Mouse (Mus musculus): Measurements from ENCODE around the gene Pip5k1c.

DNA sequence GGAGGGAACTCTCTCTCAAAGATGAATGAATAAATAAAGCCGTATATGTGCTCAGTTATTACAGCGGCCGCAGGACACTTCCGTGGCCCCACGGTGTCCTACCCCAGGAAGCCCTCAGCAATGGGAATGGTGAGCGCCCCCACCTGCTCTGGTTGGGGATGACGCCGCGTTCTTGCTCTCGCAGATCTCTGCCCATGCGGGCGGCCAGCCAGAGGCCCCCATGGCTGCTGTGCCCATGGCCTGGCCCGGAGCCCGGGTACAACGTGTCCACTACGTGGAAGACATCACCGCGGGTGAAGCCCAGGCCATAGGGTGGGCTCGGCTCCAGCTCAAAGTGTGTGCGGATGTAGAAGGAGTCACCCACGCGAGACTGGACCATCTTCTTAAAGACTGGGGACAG lies 15.1 kb upstream of the Pip5k1c start:
- TF ChIP-seq HCFC1 (IDR thresholded peaks at IDR 0.05; ENCODE audit: borderline replicate concordance, insufficient read depth, low read length) (no peak), CHD2 (IDR thresholded peaks at IDR 0.05; ENCODE audit: low read depth, low read length) (no peak)
